In genomic region chr13:57846468-57846867, GRCm38 (mm10) we compare ENCODE assay signal across 28 mouse cellular contexts.
DNase-seq lines count a peak whose midpoint lies in the region; ATAC-seq lines count a peak whose summit lies in the region.
"Had no signal": no experiment of that assay in that cellular context is flagged by ENCODE, and none has a peak within 500 bp of the region (broad histone marks: within the 10 kb centered on the region; RNA-seq: fewer than 3 reads in every experiment).

No protein-coding gene starts in this region.

- no peak overlapping the region for H3K27ac ChIP-seq in embryonic facial prominence, embryonic 11.5 days (replicated peaks; ENCODE audit: low read depth, low read length)
- no peak overlapping the region for H3K27ac ChIP-seq in embryonic facial prominence, embryonic 10.5 days (replicated peaks)
- H3K27ac ChIP-seq: hindbrain, embryonic 12.5 days; hindbrain, postnatal 0 days; intestine, embryonic 15.5 days; layer of hippocampus, adult 2 months; limb, embryonic 15.5 days; liver, embryonic 13.5 days; midbrain, embryonic 12.5 days; stomach, postnatal 0 days had no signal

- no peak for ATAC-seq in embryonic facial prominence, embryonic 11.5 days (replicated peaks; ENCODE audit: insufficient number of reproducible peaks, low FRiP score, low TSS enrichment, low read depth)
- ATAC-seq in frontal cortex, adult (ENCODE audit: low TSS enrichment), result peak; percentile 85
- ATAC-seq: hindbrain, postnatal 0 days; intestine, embryonic 15.5 days; lung, postnatal 0 days had no signal

- no peak overlapping the region for H3K4me3 ChIP-seq in embryonic facial prominence, embryonic 11.5 days (ENCODE audit: low read depth, low read length)
- no peak overlapping the region for H3K4me3 ChIP-seq in embryonic facial prominence, embryonic 10.5 days
- H3K4me3 ChIP-seq: hindbrain, embryonic 12.5 days; intestine, embryonic 15.5 days; layer of hippocampus, adult 2 months; limb, embryonic 15.5 days; liver, embryonic 13.5 days; megakaryocyte, embryonic 14.5 days; midbrain, embryonic 12.5 days had no signal

- no peak overlapping the region for H3K9ac ChIP-seq in embryonic facial prominence, embryonic 11.5 days (replicated peaks; ENCODE audit: low read length)
- H3K9ac ChIP-seq: hindbrain, embryonic 12.5 days; intestine, embryonic 15.5 days; limb, embryonic 15.5 days; liver, embryonic 13.5 days; midbrain, embryonic 12.5 days had no signal

- peak; percentile 80 for DNase-seq in embryonic facial prominence, embryonic 11.5 days (ENCODE audit: low spot score)
- DNase-seq in embryonic facial prominence, embryonic 10.5 days (ENCODE audit: low spot score), result no peak
- DNase-seq in frontal cortex, postnatal 25 days (ENCODE audit: low spot score in 2 of 2), result no peak
- peak; percentile 53 to 67 for DNase-seq in right cerebral cortex, postnatal 10 days (ENCODE audit: low spot score in 2 of 2)
- DNase-seq in right cerebral cortex, postnatal 14 days, result no peak
- no peak for DNase-seq in spleen, adult 18-20 months
- DNase-seq: adrenal gland, adult 8-10 months; gastrocnemius, postnatal 25 days; kidney, adult 2 months; kidney, postnatal 36 days; liver, embryonic 13.5 days; lung, adult 18-20 months; lung, postnatal 4 days; right cerebral cortex, postnatal 25 days; thymus, adult 2 months; thymus, postnatal 36 days had no signal

- no peaks in the 10 kb centered on the region for H3K4me1 ChIP-seq in embryonic facial prominence, embryonic 11.5 days (ENCODE audit: control insufficient read depth, insufficient read depth, low read length)
- peaks cover 3% of the 10 kb centered on the region; the same call in 1 of the 2 replicates for H3K4me1 ChIP-seq in embryonic facial prominence, embryonic 10.5 days
- H3K4me1 ChIP-seq: hindbrain, embryonic 12.5 days; intestine, embryonic 15.5 days; limb, embryonic 15.5 days; liver, embryonic 13.5 days; megakaryocyte, embryonic 14.5 days; midbrain, embryonic 12.5 days had no signal

- no peaks in the 10 kb centered on the region for H3K9me3 ChIP-seq in embryonic facial prominence, embryonic 11.5 days (replicated peaks; ENCODE audit: control insufficient read depth, low read length)
- no peaks in the 10 kb centered on the region for H3K9me3 ChIP-seq in embryonic facial prominence, embryonic 10.5 days
- H3K9me3 ChIP-seq: hindbrain, embryonic 12.5 days; intestine, embryonic 15.5 days; limb, embryonic 15.5 days; liver, embryonic 13.5 days; midbrain, embryonic 12.5 days had no signal

- no peaks in the 10 kb centered on the region for H3K27me3 ChIP-seq in embryonic facial prominence, embryonic 11.5 days (ENCODE audit: control insufficient read depth, insufficient read depth, low read length)
- no peaks in the 10 kb centered on the region for H3K27me3 ChIP-seq in embryonic facial prominence, embryonic 10.5 days (replicated peaks; ENCODE audit: low read depth, poor library complexity, severe bottlenecking)
- H3K27me3 ChIP-seq: hindbrain, embryonic 12.5 days; intestine, embryonic 15.5 days; liver, embryonic 13.5 days; megakaryocyte, embryonic 14.5 days; midbrain, embryonic 12.5 days had no signal

- no peaks in the 10 kb centered on the region for H3K36me3 ChIP-seq in embryonic facial prominence, embryonic 11.5 days (replicated peaks; ENCODE audit: control insufficient read depth, insufficient read depth, low read depth, low read length)
- no peaks in the 10 kb centered on the region for H3K36me3 ChIP-seq in embryonic facial prominence, embryonic 10.5 days (replicated peaks)
- H3K36me3 ChIP-seq: G1E; hindbrain, embryonic 12.5 days; intestine, embryonic 15.5 days; limb, embryonic 15.5 days; liver, embryonic 13.5 days; midbrain, embryonic 12.5 days had no signal

- H3K4me2 ChIP-seq in embryonic facial prominence, embryonic 11.5 days (ENCODE audit: low read depth, low read length), result no peak overlapping the region
- H3K4me2 ChIP-seq: heart, embryonic 11.5 days; hindbrain, embryonic 12.5 days; intestine, embryonic 15.5 days; limb, embryonic 15.5 days; liver, embryonic 13.5 days; midbrain, embryonic 12.5 days had no signal

- WGBS in embryonic facial prominence, embryonic 11.5 days, result 63% methylated on average over 9 of the region's 9 CpGs
- 69% methylated on average over 9 of the region's 9 CpGs for WGBS in embryonic facial prominence, embryonic 10.5 days

Comparison
In these comparisons a context has a peak if more than half of its experiments do, and no peak if none do; other contexts are left out.
1. DNase-seq: peak in embryonic facial prominence, embryonic 11.5 days (single experiment) and right cerebral cortex, postnatal 10 days (2 of 2); none in embryonic facial prominence, embryonic 10.5 days (single experiment), frontal cortex, postnatal 25 days (0 of 2), right cerebral cortex, postnatal 14 days (single experiment) and spleen, adult 18-20 months (0 of 2).